Mouse (Mus musculus) olfactory bulb, adult 2 months (tissue): ENCODE results near the gene Insl3.

ENCODE experiments used
- CTCF ChIP-seq: fragments of 200-500 bp; IDR thresholded peaks from 2 replicates; pipeline ENCODE4 v1.5.1; 2012; ENCODE audit warnings: low read depth, mild to moderate bottlenecking, low read length, moderate library complexity; ENCODE audit not compliant: insufficient read depth
- POLR2A ChIP-seq: fragments of 200-500 bp; IDR thresholded peaks from 2 replicates; pipeline ENCODE4 v1.6.1; 2012; ENCODE audit warnings: mild to moderate bottlenecking, low read depth, low read length, moderate library complexity; ENCODE audit not compliant: insufficient read depth

DNA sequence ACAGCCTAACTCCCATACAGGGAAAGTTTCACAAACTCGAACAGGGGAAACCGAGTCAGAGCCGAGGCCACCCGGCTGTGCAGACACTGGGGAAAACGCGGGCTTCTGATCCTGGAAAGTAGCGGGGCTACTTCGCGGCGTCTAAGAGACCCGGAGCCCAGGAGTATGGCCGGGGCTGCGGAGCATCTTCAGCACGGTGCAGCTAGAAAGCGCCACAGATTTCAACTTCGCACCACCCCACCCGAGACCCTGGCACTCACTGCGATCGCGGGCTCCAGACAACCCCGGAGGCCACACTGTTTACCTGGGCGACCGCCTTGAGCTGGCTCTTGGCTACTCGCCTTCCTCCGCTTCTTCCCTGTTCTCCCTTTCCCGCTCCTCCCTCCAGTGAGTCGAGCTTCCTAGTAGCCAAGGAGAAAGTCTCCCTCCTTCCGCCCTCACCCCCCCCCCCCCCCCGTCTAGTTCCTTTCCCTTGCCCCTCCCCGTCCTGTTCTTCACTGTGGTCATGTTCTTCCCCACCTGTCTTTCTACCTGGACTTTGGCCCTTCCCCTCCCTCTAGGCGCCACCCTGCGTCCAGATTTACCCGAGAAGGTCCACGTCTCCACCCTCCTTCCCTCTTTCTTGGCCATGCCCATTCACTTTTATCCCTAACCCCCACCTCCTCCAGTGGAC, 12.5 kb downstream of the Insl3 start, which contains the start of gene B3gnt3:
- TF ChIP-seq CTCF (no peak), POLR2A (no peak)
